Mouse (Mus musculus): Measurements from ENCODE around the gene Tmem8.

The Tmem8 gene

DNA sequence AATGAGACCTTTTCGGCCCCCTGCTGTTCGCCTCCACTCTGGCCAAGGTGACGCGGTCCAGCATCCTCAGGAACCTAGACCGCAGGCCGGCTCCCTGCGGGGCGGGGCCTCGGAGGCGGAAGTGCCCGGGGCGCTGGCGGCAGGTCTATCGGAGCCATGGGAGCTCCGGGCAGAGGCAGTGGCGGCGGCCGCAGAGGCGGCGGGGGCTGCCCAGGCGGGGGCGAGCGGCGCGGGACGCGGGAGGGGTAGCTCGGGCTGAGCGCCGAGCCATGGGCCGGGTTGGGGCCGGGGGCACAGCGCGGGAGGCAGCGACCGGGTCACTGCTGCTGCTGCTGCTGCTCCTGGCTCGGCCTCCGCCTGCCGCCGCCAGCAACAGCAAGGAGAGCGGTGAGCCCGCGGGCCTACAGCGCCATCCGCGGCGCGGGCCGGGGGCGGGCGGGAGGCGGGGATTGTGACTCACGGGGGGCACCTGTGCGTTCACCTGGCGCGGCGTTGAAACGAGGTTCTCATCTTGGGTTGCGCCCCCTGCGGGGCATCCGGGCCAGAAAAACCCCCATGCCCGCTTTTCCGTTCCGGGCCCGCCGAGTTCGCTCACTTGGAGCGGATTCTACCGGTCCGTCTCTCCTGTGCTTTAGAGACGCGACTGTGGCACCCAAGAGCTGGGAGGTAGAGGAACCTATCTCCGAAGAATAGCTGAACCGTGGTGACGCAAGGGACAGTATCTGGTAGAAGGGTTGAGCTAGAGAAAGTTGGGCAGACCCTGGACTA is at the start of gene Tmem8:
TSS of gene Tmem8 (plus strand) at position 119 of the 768 bp plus-strand sequence.
- DNase-seq (ENCODE audit: low spot score) = peak; percentile 79

DNA sequence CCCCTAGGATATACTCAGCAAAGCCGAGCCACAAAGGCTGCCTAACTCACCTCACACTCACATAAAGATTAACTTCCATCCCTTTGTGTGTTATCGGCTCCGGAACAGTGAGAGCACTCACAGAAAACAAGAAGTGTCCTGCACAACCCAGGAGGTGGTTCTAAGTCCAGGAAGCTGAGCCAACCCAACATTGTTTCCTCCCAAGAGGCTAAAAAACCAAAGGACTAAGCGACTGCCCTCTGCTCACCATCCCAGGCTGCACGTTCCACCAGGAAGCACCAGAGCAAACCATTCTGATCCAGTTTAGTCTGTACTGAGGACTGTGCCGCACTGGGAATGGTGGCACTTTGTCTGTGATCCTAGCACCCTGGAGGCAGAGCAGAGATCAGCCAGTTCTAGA is 48.2 kb upstream of the Tmem8 start:
- DNase-seq (ENCODE audit: low spot score) = no peak

DNA sequence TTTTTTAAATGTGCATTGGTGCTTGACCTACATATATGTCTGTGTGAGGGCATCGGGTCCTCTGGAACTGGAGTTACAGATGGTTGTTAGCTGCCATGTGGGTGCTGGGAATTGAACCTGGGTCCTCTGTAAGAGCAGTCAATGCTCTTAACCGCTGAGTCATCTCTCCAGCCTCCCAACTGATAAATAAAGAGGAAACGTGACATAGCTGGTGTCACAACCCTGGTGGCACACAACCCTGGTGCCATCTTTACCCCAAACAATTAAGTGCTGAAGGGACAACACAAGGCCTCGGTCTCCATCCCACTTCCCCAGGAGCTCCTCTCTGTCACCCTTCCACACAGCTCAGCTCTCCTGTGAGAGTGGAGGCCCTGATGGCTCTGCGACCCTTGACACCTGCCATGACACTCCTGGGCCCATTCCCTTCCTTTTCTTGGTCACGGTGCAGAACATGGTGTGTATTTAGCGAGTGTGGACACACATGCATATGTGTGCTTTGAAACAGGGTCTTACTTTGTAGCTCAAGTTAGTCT is 46.5 kb upstream of the Tmem8 start:
- no peak for DNase-seq (ENCODE audit: low spot score)

DNA sequence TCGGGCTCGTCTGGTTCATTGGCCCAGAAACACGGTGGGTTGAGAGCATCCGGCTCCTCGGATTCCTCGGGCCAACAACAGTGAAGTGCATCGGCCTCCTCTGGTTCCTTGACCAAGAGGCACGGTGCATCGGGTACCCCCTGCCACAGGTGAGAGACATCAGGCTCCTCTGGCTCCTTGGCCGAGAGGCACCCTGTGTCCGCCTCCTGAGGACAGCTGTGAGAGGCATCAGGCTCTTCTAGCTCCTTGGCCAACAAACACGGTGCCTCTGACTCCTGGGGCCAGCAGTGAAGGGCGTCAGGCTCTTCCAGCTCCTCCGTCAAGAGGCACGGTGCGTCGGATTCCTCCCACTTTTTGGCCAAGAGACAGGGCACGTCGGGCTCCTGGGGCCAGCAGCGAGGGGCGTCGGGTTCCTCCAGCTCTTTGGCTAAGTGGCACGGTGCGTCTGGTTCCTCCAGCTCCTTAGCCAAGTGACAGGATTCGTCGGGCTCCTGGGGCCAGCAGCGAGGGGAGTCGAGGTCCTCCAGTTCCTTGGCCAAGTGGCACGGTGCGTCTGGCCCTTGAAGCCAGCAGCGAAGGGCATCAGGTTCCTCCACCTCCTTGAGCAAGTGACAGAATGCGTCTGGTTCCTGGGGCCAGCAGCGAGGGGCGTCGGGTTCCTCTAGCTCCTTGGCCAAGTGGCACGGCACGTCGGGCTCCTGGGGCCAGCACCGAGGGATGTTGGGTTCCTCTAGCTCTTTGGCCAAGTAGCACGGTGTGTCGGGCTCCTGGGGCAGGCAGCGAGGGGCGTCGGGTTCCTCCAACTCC is 44.9 kb upstream of the Tmem8 start:
- no peak for DNase-seq (ENCODE audit: low spot score)

DNA sequence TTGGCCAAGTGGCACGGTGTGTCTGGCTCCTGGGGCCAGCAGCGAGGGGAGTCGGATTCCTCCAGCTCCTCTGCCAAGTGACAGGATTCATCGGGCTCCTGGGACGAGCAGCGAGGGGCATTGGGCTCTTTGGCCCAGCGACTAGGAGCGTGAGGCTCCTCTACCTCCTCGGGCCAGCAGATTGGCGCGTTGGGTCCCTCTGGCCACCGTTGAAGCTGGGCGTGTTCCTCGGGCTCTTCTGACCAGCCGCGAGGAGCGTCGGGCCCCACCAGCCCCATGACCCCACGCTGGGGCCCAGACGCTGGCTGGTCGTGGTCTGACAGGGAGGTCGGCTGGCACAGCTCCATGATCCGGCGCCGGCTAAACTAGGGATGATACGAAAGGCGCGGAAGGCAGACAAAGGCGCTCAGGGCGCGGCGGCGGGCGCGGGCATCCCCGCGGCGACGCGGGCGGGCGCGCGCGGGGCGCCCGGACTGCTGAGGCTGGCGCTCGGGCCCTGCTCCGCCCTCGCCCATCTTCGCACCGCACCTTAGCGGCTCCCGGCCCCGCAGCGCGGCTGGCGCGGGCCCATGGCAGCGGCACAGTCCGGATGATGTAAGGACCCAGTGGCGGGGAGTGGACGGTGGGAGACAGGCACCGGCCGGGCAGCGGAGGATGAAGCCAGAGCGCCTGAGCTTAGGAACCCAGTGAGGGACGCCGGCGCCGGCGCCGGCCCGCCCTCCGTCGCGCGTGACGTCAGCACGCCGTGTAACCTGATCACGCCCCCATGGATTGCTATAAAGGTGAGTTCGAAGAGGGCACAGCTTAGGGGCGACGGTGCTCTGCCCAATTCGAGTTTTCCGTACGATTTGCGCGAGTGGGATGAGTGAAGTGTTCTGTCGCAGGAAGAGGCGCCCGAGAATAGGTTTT is 44.0 kb upstream of the Tmem8 start, which contains the start of gene Rab11fip3:
TSS of gene Rab11fip3 (minus strand) at position 725 of the 909 bp plus-strand sequence.
- DNase-seq (ENCODE audit: low spot score) = peak; percentile 78

DNA sequence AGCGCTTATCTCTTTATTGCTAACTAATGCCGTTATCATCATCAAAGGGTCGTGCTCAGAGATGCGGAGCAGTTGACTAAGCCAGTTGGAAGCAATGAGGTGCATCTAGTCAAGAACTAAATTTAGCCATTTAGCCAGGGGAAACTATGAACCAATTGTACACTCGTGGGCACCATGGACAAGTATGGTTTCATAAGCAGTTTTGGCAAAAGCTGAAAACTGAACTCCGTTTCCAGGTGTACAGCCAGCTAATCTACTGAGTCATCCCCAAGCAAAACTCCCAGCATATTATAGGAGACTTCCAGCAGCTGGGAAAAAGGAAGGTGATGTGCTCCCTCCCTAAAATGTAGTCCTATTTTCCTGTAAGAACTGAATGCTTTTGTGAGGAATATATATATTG is 43.0 kb upstream of the Tmem8 start:
- no peak for DNase-seq (ENCODE audit: low spot score)

DNA sequence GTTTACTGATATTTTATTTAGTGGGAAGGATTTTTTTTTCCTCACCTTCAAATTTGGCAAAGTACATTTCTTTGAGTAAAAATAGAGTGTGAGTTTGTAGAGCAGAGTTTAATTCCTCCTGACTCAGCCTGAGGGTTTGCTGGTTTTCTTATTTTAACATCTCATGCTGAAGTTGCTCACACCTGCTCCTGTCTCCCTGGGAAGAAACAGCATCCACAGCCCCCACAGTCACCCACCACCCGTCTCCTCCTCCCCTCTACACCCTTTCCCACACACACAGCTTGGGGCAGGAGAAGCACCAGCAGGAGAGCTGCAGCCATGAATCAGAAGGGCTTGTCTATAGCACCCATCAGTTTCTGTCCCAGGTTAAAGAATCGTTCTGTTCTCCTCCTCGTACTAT is 37.9 kb upstream of the Tmem8 start:
- no peak for DNase-seq (ENCODE audit: low spot score)

DNA sequence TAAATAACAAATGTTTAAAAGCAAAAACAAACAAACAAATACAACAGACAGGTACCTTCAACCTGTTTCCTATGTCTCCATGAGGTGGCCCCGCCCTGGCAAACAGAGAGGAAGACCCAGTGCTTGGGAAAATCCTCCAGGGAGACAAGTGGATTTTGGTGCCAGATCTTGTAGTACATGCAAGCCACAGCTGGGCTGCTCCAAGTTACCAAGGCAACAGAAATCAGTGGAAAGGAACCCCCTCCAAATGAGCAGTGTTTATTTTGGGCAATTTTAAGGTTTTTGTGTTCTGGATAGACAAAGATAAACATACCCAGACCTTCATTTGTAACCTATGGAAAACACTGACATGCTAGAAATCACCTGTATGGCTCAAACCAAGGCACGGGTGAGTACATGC is 34.2 kb upstream of the Tmem8 start:
- no peak for DNase-seq (ENCODE audit: low spot score)

DNA sequence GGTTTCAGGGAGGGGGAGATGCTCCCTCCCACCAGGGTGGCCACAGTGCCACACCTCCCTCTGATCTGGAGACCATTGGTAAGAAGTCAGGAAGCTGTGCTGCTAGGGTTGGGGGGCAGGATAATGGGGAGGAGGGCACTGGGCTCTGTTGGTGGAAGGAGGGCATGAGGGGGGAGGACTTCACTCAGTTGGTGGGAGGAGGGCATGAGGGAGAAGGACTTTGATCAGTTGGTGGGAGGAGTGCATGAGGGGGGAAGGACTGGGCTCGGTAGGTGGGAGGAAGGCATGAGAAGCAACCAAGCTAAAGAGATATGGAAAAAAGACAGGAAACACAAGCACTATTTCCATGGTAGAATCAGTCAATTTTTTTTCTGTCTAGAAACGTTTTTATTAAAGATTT is 32.2 kb upstream of the Tmem8 start:
- DNase-seq (ENCODE audit: low spot score) = no peak

DNA sequence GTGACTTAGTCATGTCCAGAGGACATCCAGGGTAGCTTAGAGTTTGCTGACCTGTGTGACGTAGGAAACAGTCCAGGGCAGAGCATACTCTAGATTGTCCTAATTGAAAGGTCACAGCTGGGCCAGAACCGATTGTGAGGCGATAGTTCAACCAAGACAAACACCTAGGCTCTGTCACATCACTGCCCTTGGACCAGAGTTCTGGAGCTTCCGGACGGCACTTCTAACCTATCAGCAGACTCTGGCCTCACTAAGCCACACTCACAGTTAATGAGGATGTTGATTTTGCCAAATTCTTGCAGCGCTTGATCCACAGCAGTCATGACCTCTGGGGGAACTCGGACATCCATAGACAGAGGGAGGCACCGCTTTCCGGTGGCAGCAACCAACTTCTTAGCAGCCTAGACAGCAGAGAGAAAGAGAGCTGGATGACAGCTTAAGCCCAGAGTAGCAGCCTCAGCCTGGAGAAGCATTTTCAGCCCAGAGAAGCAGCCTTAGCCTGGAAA is 26.0 kb upstream of the Tmem8 start:
- DNase-seq (ENCODE audit: low spot score) = no peak

DNA sequence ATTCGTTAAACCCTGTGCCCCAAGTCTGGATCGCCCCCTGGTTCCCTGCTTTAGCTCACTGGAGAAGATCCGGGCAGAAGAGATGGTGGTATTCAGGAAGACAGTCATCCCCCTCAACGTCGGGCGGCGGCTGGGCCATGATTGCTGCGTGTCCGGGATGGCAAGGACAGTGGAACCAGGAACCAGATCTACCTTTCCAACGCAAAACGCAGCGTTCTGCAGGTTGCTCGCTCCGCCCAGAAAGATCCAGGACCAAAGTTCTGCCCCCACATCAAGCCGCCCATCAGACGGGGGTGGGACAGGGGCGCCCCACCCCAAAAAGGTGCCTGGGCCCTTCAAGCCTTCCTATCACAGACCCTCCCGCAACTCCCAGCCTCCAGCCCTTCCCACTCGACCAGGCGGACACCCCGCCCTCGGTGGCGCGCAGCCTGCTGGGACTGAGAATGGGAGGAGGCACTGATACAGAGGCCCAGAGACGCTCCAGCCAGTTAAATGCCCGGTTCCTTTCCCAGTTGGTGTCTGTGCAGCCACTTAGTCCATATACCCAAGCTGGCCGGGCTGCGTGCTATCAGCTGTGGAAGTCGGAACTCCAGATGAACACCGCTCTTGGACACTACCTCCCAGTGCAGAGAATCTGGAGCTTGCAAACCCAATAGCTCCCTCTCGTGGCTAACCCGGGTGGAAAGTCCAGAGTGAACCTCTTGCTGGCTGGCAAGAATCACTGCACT is 23.0 kb upstream of the Tmem8 start, which contains the start of gene Decr2:
TSS of gene Decr2 (minus strand) at position 433 of the 728 bp plus-strand sequence.
- DNase-seq (ENCODE audit: low spot score) = peak; percentile 78

DNA sequence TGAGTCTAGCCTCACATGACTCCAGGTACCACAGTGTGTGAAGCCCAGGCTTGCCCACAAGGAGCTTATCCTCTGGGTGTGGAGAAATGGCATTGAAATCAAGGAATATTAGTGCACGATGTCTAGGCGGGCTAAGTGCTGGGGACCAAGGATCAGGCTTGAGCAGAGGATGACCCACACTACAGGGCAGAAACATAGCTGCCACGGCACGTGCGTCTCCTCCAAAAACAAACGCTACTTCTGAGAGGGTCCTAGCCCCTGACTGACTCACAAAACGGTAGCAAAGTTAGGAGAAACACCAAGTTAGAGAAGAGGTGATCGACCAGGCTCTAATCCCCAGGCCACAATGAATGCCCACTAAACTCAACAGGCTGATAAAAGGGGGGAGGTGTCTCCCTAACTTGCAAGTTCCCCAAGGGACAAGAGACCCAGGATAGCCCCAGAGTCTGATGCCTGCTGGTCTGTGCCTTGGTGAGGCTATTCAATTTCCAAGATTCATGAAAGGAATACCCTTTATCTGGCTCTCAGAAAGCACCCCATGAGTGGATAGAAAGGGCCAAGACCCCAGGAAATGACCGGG is 18.5 kb upstream of the Tmem8 start:
- DNase-seq (ENCODE audit: low spot score) = no peak

DNA sequence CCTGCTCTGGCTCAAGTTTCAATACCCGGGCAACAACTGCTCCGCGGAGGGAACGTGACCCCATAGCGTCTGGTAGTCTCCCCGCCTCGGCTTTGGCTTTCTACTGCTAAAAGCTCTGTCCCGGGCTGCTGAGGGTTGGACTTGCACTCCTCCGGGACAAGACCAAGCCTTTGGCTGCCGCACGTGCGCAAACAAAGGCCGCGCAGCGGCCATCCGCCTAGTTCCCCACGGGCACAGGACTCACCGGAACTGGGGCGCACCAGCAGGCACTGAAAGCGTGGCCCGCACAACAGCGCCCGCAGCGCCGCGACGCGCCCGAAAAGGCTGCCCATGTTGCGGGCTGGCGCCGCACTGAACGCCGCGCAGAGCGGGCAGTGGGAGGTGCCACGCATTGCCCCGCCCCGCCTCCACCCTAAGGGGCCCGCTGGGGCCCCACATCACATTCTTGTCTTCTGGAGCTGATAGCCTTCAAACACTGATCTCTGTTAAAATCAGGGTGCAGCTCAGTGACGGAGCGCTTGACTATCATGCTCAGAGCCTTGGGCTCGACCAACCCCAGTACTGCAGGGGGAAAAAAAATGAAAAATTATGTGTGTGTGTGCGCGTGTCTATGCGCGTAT is 17.9 kb upstream of the Tmem8 start, which contains the start of gene Nme4:
TSS of gene Nme4 (minus strand) at position 482 of the 620 bp plus-strand sequence.
- DNase-seq (ENCODE audit: low spot score) = peak; percentile 52

DNA sequence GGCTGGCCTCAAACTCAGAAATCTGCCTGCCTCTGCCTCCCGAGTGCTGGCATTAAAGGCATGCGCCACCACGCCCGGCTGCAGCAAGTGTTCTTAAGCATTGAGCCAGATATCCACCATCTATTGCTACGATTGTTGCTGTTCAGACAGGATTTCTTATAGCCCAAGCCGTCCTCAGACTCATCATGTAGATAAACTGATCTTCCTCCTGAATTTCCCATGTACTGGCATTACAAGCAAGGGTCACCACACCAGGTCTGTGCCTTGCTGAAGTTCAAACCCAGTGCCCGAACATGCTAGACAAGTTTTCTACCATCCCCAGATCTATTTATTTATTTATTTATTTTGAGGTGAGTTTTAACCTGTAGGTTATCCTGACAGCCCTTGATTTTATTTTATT is 14.6 kb upstream of the Tmem8 start:
- no peak for DNase-seq (ENCODE audit: low spot score)

DNA sequence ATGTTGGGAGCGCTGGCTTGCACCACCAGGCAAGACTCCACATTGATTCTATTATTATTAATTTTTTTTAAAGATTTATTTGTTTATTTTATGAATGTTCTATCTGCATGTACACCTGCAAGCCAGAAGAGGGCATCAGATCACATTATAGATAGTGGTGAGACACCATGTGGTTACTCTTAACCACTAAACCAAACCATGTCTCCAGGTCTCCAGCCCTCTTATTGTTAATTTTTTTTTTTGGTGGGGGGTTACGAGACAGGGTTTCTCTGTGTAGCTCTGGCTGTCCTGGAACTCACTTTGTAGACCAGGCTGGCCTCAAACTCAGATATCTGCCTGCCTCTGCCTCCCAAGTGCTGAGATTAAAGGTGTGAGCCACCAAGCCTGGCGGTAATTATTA is 13.8 kb upstream of the Tmem8 start:
- DNase-seq (ENCODE audit: low spot score) = peak; percentile 46

DNA sequence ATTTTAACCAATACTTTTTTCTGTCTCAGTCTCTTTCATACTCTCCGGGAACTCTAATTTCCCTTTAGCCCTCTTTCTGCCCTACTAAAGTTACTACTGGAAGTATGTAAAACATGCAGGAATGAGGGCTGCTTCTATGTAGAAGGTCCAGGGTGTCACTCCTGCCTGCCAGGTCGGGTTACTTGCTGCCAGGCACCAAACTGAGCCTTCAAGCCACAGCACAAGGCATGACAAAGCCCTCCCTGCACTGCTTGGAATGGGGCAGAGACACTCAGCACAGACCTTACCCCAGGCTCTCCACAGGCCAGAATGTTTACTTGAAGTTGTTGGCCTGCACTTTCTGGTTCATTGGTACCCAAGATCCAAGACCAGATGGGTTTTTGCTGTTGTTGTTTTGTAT is 12.9 kb upstream of the Tmem8 start:
- DNase-seq (ENCODE audit: low spot score) = no peak

DNA sequence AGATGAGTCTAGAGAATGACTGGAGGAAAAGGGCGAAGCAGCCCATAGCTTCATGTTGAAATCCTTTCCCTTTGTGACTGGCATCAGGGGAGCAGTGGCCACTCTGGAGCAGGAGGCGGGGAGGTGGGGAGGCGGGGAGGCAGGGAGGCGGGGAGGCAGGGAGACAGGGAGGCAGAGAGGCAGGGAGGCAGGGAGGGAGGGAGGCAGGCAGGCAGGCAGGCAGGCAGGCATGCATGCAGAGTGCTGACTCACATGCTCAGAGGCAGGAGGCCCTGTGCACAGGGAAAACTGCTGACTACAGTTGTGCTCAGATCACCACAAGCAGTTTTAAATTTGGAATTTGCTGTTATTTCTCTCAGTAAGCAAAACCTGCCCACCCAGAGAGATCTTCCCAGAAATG is 11.6 kb upstream of the Tmem8 start:
- no peak for DNase-seq (ENCODE audit: low spot score)

DNA sequence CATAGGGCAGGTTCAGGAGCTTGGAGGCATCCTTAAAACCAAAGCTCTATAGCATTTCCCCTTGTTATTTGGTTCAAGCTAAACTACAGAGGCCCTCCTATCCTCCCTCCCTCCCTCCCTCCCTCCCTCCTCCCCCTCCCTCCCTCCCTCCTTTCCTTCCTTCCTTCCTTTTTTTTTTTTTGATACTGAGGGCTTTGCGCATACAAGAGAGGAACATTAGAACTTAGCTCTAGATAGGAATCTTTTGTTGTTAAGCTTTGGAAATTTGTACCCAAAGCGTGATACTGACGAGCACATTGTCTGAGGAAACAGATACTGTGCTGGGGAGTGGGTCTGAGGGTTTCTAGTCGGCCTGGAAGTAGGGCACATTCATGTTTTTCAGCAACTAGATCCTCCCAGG is 7.5 kb upstream of the Tmem8 start:
- DNase-seq (ENCODE audit: low spot score) = no peak

DNA sequence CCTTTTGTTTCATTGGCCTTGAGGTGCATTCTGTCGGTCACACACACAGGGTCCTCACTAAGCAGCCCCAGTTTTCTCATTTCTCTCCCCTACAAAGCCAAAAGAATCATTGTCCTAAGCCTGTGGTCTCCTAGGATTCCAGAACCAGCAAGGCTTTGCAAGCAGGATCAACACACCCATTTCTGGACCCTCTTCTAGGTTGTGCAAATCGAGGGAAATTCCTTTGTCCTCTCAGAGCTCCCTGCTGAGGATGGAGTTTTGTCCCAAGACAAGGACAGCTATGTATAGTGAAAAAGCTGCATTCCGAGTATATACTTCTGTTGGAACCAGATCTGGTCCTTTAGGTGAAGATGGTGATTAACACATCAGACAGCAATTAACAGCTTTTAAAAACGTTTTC is 2.9 kb upstream of the Tmem8 start:
- DNase-seq (ENCODE audit: low spot score) = no peak

DNA sequence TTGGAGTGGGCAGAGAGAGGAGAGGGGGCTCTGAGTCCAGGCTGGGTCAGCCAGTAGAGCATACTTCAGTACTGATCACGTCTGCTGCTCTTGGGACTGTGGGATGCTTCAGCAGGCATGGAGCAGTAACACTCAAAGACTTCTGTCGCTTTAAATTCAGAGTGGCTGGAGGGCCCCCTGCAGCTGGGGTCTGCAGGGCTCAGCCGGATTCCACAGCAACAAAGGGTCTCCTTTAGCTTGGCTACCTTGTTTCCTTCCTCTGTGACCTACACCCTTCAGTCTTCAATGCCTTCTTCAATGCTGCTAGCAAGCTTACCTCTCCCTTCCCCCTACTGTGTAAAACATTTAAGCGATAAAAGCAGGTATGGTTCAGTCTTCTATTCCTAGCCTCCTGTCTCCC is 2.1 kb upstream of the Tmem8 start:
- no peak for DNase-seq (ENCODE audit: low spot score)
